In the genomic region with DNA sequence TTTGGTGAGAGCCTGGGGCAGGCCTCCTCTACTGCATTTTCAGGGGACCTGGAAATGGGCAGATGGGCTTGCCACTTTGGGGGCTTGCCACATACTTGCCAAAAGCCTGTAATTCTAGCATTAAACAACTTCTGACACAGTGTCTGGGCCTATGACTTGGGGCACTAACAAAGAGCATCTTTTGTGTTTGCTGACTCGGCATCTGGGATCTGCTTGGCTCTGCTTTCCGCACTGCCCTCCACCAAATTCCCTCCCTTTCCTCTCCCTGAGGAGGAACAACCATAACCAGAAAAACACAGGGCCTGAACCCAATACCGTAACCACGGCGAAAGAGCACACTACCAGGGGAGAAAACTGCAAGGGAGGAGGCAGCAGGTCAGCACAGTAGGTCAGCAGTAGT, we compare ENCODE assay signal across 22 mouse cellular contexts. TPM values are rescaled to one million over a fixed set of nuclear protein-coding genes. Genes with fewer than 3 reads are reported as not detected.
DNase-seq lines count a peak whose midpoint lies in the region; ATAC-seq and TF ChIP-seq lines count a peak whose summit lies in the region.
"Had no signal": no experiment of that assay in that cellular context is flagged by ENCODE, and none has a peak within 500 bp of the region (broad histone marks: within the 10 kb centered on the region; RNA-seq: fewer than 3 reads in every experiment).

No protein-coding gene starts in this region.

- no peak overlapping the region for H3K9ac ChIP-seq in midbrain, embryonic 11.5 days (ENCODE audit: low read length)
- no peak overlapping the region for H3K9ac ChIP-seq in CH12.LX (ENCODE audit: insufficient read depth, low read depth)
- H3K9ac ChIP-seq in ES-E14 (ENCODE audit: insufficient read depth, low read depth, low read length, poor library complexity, severe bottlenecking) = no peak overlapping the region
- H3K9ac ChIP-seq: embryonic facial prominence, embryonic 13.5 days; embryonic facial prominence, embryonic 15.5 days; forebrain, embryonic 12.5 days had no signal

- no peak for TF ChIP-seq CTCF in CH12.LX (conservative IDR thresholded peaks at IDR 0.05 in 1 of 2, IDR thresholded peaks at IDR 0.05 in 1 of 2; ENCODE audit: low read depth in 2 of 2, low read length in 2 of 2)

- peak; percentile 4 for DNase-seq in midbrain, embryonic 11.5 days (ENCODE audit: low spot score, missing footprints)
- DNase-seq in midbrain, embryonic 10.5 days (ENCODE audit: low spot score) = no peak
- DNase-seq in CH12.LX (ENCODE audit: extremely low read depth) = no peak
- no peak for DNase-seq in ES-E14 (ENCODE audit: low read depth, low spot score)
- no peak for DNase-seq in kidney, adult 8-10 months
- DNase-seq: adrenal gland, adult 2 months; adrenal gland, postnatal 10 days; adrenal gland, postnatal 25 days; cerebellum, adult 11 months; cerebellum, adult 18-20 months; cerebellum, adult 8-10 months; cerebellum, adult 9-11 months; cerebellum, postnatal 14 days; cerebellum, postnatal 36 days; embryo, embryonic 11 days had no signal

- no peaks in the 10 kb centered on the region for H3K79me2 ChIP-seq in CH12.LX (replicated peaks; ENCODE audit: control insufficient read depth, extremely low read depth, insufficient read depth, poor library complexity, severe bottlenecking)

- H3K9me3 ChIP-seq in midbrain, embryonic 11.5 days (ENCODE audit: control insufficient read depth, low read length) = no peaks in the 10 kb centered on the region
- no peaks in the 10 kb centered on the region for H3K9me3 ChIP-seq in midbrain, embryonic 10.5 days (replicated peaks)
- H3K9me3 ChIP-seq in CH12.LX (replicated peaks; ENCODE audit: low read length) (no peaks in the 10 kb centered on the region), ES-E14 (ENCODE audit: control insufficient read depth, insufficient read depth, low read depth, low read length) (no peaks in the 10 kb centered on the region)
- H3K9me3 ChIP-seq: embryonic facial prominence, embryonic 13.5 days; embryonic facial prominence, embryonic 15.5 days; forebrain, embryonic 10.5 days; forebrain, embryonic 12.5 days had no signal

- H3K27me3 ChIP-seq in midbrain, embryonic 11.5 days (ENCODE audit: control insufficient read depth, insufficient read depth, low read length) = no peaks in the 10 kb centered on the region
- H3K27me3 ChIP-seq in midbrain, embryonic 10.5 days (ENCODE audit: low read depth, poor library complexity, severe bottlenecking) = no peaks in the 10 kb centered on the region
- H3K27me3 ChIP-seq in CH12.LX (replicated peaks) = no peaks in the 10 kb centered on the region
- H3K27me3 ChIP-seq: embryonic facial prominence, embryonic 13.5 days; embryonic facial prominence, embryonic 15.5 days; forebrain, embryonic 12.5 days had no signal

- 91% methylated on average over 5 of the region's 5 CpGs for WGBS in midbrain, embryonic 11.5 days
- 92% methylated on average over 5 of the region's 5 CpGs for WGBS in midbrain, embryonic 10.5 days

- H3K4me1 ChIP-seq in midbrain, embryonic 11.5 days (ENCODE audit: control insufficient read depth, insufficient read depth, low read length) = no peaks in the 10 kb centered on the region
- peaks cover 7% of the 10 kb centered on the region for H3K4me1 ChIP-seq in midbrain, embryonic 10.5 days
- H3K4me1 ChIP-seq in CH12.LX (ENCODE audit: control insufficient read depth in 1 of 2, insufficient read depth in 2 of 2) (peaks cover 0 to 26% of the 10 kb centered on the region in 2 experiments; a peak in 2 of 4 replicates), ES-E14 (ENCODE audit: control insufficient read depth in 2 of 2, insufficient read depth in 2 of 2, low read length in 2 of 2, poor library complexity in 1 of 2) (peaks cover 2 to 3% of the 10 kb centered on the region in 2 experiments; a peak in 2 of 4 replicates)
- H3K4me1 ChIP-seq: embryonic facial prominence, embryonic 13.5 days; embryonic facial prominence, embryonic 15.5 days; forebrain, embryonic 10.5 days; forebrain, embryonic 12.5 days had no signal

- peaks cover 5% of the 10 kb centered on the region; the same call in 1 of the 2 replicates for H3K36me3 ChIP-seq in midbrain, embryonic 11.5 days (ENCODE audit: control insufficient read depth, insufficient read depth, low read length)
- peaks cover 95% of the 10 kb centered on the region for H3K36me3 ChIP-seq in midbrain, embryonic 10.5 days
- H3K36me3 ChIP-seq in CH12.LX (replicated peaks in 1 of 2; ENCODE audit: control insufficient read depth in 1 of 2, insufficient read depth in 1 of 2, low read length in 1 of 2) (peaks cover 61 to 82% of the 10 kb centered on the region in 2 experiments), ES-E14 (ENCODE audit: control insufficient read depth, insufficient read depth, low read length, poor library complexity, severe bottlenecking) (peaks cover 48% of the 10 kb centered on the region)

- dilution Hi-C loops in CH12.LX (cut with MboI; ENCODE audit: extremely low pct_ligation_motif_present, extremely low pct_unique_long_range_greater_than_20kb, low sequenced_read_pairs) = no loop called here

- TF ChIP-seq POLR2A in CH12.LX (IDR thresholded peaks at IDR 0.05; ENCODE audit: low read depth, low read length) = no peak

- no peak overlapping the region for H3K4me3 ChIP-seq in midbrain, embryonic 11.5 days (ENCODE audit: low read depth, low read length)
- H3K4me3 ChIP-seq in midbrain, embryonic 10.5 days = no peak overlapping the region
- H3K4me3 ChIP-seq in CH12.LX (replicated peaks in 1 of 3; ENCODE audit: low read depth in 2 of 3, low read length in 2 of 3, poor library complexity in 1 of 3) (no peak overlapping the region), ES-E14 (ENCODE audit: insufficient read depth in 1 of 2, low read depth in 1 of 2, low read length in 2 of 2, poor library complexity in 1 of 2, severe bottlenecking in 1 of 2) (no peak overlapping the region)
- H3K4me3 ChIP-seq: embryonic facial prominence, embryonic 13.5 days; embryonic facial prominence, embryonic 15.5 days; erythroblast, embryonic 14.5 days; forebrain, embryonic 10.5 days; forebrain, embryonic 12.5 days had no signal

- no peak for TF ChIP-seq EP300 in CH12.LX (IDR thresholded peaks at IDR 0.05; ENCODE audit: low read length)

- no peak overlapping the region for H3K4me2 ChIP-seq in midbrain, embryonic 11.5 days
- no peak overlapping the region for H3K4me2 ChIP-seq in CH12.LX (ENCODE audit: insufficient read depth, low read depth, poor library complexity, severe bottlenecking)
- H3K4me2 ChIP-seq: embryonic facial prominence, embryonic 13.5 days; embryonic facial prominence, embryonic 15.5 days; forebrain, embryonic 12.5 days had no signal

- TF ChIP-seq RAD21 in CH12.LX (IDR thresholded peaks at IDR 0.05; ENCODE audit: low read depth, low read length) = no peak

- in situ Hi-C loops in CH12.LX (cut with MboI; ENCODE audit: low pct_ligation_motif_present, low pct_unique_long_range_greater_than_20kb, low sequenced_read_pairs) (no loop called here), ES-E14 (cut with MboI; ENCODE audit: low sequenced_read_pairs in 2 of 2, unreplicated experiment in 2 of 2) (no loop called here)

- H3K27ac ChIP-seq in midbrain, embryonic 11.5 days (ENCODE audit: low read depth, low read length) = no peak overlapping the region
- H3K27ac ChIP-seq in midbrain, embryonic 10.5 days (replicated peaks) = no peak overlapping the region
- H3K27ac ChIP-seq in CH12.LX (ENCODE audit: insufficient read depth, low read depth) = no peak overlapping the region
- no peak overlapping the region for H3K27ac ChIP-seq in ES-E14 (ENCODE audit: insufficient read depth, low read depth, low read length, poor library complexity, severe bottlenecking)
- H3K27ac ChIP-seq: embryonic facial prominence, embryonic 13.5 days; embryonic facial prominence, embryonic 15.5 days; forebrain, embryonic 10.5 days; forebrain, embryonic 12.5 days had no signal

- no peak for ATAC-seq in midbrain, embryonic 11.5 days (ENCODE audit: low FRiP score)
- ATAC-seq: forebrain, embryonic 14.5 days; forebrain, embryonic 16.5 days had no signal

TF ChIP-seq in CH12.LX, 34 proteins besides CTCF, POLR2A, EP300 and RAD21:
- peak; percentile 71 for TF ChIP-seq MAFK (IDR thresholded peaks at IDR 0.05; ENCODE audit: insufficient replicate concordance, low read length)
- TF ChIP-seq TCF12 (IDR thresholded peaks at IDR 0.05; ENCODE audit: low read depth, low read length) = no peak

TF ChIP-seq in ES-E14, 5 proteins besides CTCF, POLR2A, EP300 and RAD21:
- TF ChIP-seq ZC3H11A (IDR thresholded peaks at IDR 0.05; ENCODE audit: borderline replicate concordance, low read depth, low read length) (no peak), MAFK (IDR thresholded peaks at IDR 0.05; ENCODE audit: insufficient read depth, low read depth, low read length) (peak; percentile 73; the same call in 1 of the 2 replicates), ZNF384 (IDR thresholded peaks at IDR 0.05; ENCODE audit: low read depth, low read length) (no peak), HCFC1 (IDR thresholded peaks at IDR 0.05; ENCODE audit: borderline replicate concordance, insufficient read depth, low read length) (no peak), CHD2 (IDR thresholded peaks at IDR 0.05; ENCODE audit: low read depth, low read length) (no peak)

RNA-seq across cellular contexts. Expression of a gene that starts 9.4 kb away (rescaled TPM):
- 37.4 and 38.2 TPM in 2 replicates for polyA plus RNA-seq in midbrain, embryonic 11.5 days (2014; fragmentation: Nextera tagmentation; extraction: Ambion mirVana)
- polyA plus RNA-seq in midbrain, embryonic 10.5 days (2016; fragmentation: Nextera tagmentation; extraction: Ambion mirVana) = 52.9 and 68.7 TPM in 2 replicates
- total RNA-seq in CH12.LX (2012; rRNA removed) (43.4 and 76.6 TPM in 2 replicates), CH12.LX (2014; rRNA removed) (106 and 107 TPM in 2 replicates), ES-E14 (2012; rRNA removed) (38.2 and 41.5 TPM in 2 replicates)
- 174 and 204 TPM in 2 replicates for polyA plus RNA-seq in CH12.LX (2012; ENCODE audit: insufficient read length, low read depth)

RNA-seq across cellular contexts. Expression of a gene that starts 21.7 kb away (rescaled TPM):
- polyA plus RNA-seq in midbrain, embryonic 11.5 days (2014; fragmentation: Nextera tagmentation; extraction: Ambion mirVana) = 41.2 and 44.7 TPM in 2 replicates
- polyA plus RNA-seq in midbrain, embryonic 10.5 days (2016; fragmentation: Nextera tagmentation; extraction: Ambion mirVana) = 34.5 and 39.4 TPM in 2 replicates
- total RNA-seq in CH12.LX (2012; rRNA removed) (6.7 and 10.0 TPM in 2 replicates), CH12.LX (2014; rRNA removed) (9.4 and 10.4 TPM in 2 replicates), ES-E14 (2012; rRNA removed) (8.2 and 8.3 TPM in 2 replicates)
- 8.1 and 8.2 TPM in 2 replicates for polyA plus RNA-seq in CH12.LX (2012; ENCODE audit: insufficient read length, low read depth)

RNA-seq across cellular contexts. Expression of a gene that starts 27.8 kb away (rescaled TPM):
- 51.6 and 56.3 TPM in 2 replicates for polyA plus RNA-seq in midbrain, embryonic 11.5 days (2014; fragmentation: Nextera tagmentation; extraction: Ambion mirVana)
- polyA plus RNA-seq in midbrain, embryonic 10.5 days (2016; fragmentation: Nextera tagmentation; extraction: Ambion mirVana) = 53.4 and 58.0 TPM in 2 replicates
- total RNA-seq in CH12.LX (2012; rRNA removed) = 37.2 and 52.7 TPM in 2 replicates
- 87.7 and 94.9 TPM in 2 replicates for total RNA-seq in CH12.LX (2014; rRNA removed)
- 78.6 and 83.0 TPM in 2 replicates for polyA plus RNA-seq in CH12.LX (2012; ENCODE audit: insufficient read length, low read depth)
- 27.3 and 33.0 TPM in 2 replicates for total RNA-seq in ES-E14 (2012; rRNA removed)
